Mouse (Mus musculus): ENCODE data around the gene Zfp78.

Zfp78 gene

DNA sequence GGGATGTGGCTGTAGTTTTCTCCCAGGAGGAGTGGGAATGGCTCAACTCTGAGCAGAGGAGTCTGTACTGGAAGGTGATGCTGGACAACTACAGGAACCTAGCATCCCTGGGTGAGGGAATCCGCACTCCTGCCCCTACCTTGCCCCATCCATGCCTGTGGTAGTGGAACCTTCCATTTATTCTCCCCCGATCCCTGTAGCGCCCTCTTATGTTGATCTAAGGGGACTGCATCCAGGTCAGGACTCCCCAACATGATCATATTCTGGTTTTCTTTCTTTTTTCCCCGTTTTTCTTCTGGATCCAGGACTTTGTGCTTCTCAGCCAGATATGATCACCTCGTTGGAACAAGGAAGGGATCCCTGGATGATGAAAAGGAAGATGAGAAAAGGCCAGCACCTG is 26.4 kb downstream of the Zfp78 start:
- DNase-seq: no peak

DNA sequence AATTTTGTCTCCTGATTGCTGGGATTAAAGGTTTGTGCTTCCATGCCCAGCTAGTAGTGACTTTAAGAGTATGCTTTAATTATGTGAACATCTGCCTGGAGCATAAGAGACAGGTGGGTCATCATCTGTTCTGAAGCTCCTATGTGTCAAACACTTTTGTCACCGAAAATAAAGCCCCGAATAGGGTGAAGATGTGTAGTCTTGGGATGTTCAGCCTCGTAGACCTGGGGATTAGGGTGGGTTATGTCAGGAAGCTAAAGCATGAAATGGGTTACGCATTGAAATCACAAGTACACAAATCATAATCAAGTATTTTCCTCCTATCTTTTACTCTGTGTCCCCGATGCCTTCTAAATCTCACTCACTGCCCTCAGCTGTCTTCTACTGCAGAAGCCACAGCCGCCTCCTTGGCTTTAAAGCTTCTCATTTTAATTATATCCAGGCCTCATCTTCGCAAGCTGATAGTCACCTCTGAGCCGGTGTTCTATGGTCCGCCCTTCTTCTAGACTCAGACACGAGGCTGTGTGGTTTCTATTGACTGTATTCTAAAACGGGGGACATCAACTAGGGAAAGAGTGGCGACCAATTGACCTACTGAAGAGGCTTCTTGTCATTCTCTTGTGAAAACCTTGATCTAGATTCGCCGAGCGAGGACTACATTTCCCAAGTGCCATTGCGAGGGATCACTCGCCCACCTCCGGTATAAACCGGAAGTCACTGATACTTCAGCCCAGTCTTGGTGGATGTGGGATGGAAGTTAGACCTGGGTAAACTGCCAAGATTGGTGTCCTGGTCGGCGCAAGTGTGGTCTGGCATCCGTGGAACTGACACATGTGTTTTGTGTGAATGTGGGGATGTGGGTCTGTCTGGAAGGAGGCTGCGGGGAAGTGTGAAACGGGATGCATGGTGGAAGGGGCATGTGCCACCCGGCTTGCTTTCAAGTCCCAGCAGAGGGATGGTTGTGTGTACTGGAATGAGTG is 35.2 kb downstream of the Zfp78 start, which contains the start of gene Smim17:
TSS of gene Smim17 (plus strand) at position 720 of the 980 bp plus-strand sequence.
- peak; percentile 79 for DNase-seq

DNA sequence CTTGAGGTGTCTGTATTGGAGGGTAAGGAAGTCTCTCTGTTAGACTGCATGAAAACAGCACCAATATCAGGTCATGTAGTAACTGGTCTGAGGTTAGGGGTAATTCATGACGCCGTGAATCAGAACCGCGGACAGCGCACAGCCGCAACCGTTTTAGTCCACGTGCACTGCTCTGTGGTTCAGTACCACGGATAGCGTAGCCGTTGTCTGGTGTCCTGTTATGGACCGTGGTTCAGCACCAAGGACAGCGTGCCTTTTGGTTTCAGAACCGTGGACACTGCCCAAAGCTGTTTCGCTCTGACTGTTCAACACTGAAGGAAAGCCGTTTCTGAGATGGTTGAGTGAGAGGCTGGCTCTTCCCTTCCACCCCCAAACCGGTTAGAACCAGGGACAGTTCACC is 47.0 kb downstream of the Zfp78 start, which contains the start of gene Gm20715:
TSS of gene Gm20715 (plus strand) at position 235 of the 400 bp plus-strand sequence.
- peak; percentile 92 for DNase-seq

DNA sequence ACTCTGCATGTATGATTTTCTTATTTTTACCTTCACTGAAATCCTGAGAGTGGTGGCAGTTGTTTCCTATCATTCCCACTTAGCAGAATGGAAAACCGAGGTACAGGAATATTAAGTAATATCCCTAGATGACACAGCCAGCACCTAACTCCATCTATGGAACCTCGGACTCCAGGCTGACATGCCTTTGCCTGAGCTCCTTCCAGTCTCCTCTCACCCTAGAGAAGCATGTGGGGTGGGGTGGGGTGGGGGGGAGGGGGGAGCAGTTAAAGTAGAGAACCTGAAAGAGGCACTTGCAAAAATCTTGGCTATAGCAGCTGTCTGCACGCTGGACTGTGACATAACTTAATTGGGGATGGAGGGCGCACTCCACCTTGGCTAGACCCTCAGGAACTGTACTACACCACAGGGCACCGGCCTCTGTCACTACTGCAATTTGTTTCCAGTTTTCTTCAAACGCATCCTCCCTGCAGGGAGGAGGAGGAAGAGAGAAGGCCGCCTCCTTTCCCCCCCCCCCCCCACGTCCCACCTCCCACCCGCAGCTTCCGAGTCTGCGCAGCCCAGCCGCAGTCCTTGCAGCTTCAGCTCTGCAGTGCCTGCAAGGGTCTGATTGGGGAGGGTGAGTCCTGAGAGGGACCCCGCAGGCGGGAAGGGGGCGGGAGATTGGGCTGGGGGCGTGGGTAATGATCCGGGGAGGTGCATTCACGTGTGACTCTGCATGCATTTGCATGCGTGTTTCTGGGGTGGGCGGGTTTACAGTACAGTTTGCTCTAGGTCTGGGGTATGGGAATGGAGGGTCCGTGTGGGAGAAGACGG is 51.8 kb downstream of the Zfp78 start:
- peak; percentile 43 for DNase-seq

DNA sequence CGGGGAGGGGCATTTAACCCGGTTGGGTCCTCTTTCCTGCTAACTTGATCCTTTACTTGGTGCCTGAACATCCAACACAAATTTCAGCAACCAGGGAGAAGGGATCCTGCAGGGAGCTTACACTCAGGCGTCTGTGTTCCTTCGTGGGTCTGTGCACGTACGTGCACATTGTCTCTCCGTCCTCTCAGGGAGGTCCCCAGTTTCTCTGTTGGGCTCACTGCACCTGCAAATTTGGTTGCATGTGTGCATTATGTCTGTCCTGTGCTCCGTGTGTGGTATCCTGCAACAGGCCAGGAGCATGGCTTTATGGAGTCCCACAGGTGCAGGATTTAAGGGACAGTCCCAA is 52.3 kb downstream of the Zfp78 start:
- DNase-seq: no peak

DNA sequence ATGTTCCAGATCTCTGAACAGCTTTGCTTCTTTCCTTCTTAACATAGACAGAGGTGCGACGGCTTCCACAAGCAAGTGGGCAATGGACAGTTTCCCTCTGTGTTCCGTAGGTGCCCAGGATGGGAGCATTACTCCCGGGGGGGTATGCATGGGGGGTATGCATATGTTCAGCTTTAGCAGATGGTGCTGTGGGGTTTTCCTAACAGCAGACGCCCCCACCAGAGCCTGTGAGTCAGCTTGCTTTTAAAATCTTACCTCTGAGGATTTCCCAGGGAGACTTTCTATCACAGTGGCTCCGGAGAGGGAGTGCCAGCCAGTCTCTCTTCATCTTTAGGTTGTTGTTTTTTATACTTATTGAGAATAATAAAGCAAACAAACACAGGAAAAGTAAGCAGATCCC is 56.8 kb downstream of the Zfp78 start:
- no peak for DNase-seq

DNA sequence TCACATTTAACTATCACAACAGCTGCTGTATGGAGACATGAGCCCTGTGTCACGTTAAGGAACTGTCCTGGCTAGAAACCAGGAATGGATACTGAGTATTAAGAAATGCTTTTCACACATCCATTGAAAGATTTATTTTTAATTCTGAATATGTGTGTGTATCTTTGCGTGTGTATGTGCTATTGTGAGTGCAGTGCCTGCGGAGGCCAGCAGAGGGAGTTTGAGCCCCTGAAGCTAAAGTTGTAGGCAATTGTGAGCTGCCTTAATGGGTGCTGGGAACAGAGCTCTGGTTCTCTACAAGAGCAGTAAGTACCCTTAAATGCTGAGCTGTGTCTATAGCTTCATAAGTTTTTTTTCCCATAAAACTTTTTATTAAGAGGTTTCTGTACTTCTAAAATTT is 66.3 kb downstream of the Zfp78 start:
- no peak for DNase-seq

DNA sequence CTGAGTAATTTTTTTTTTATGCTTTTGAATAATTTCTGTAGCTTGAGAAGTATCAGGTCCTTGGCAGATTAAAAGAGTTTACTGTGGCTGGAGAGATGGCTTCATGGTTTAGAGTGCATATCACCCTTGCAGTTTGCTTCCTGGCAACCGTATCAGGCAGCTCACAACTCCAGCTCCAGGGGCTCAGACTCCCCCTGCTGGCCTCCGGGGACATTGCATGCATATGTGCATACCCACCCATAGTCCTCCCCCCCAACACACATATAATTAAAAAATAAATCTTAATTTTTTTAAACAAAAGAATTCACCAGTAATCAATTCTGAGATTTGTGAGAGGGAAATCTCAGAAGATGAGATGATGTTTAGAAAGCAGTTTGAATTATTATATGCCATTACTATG is 67.3 kb downstream of the Zfp78 start:
- peak; percentile 30 for DNase-seq
